Mouse (Mus musculus): ENCODE results near the gene Rhog. TPM values are rescaled to one million over a fixed set of nuclear protein-coding genes. Genes with fewer than 3 reads are reported as not detected.

The Rhog gene
- polyA plus RNA-seq, 1 experiment from 2014 or later, result 58.7 TPM

- DNase-seq (ENCODE audit: low spot score), result no peak
- H3K4me2 ChIP-seq (ENCODE audit: low read depth, severe bottlenecking), result peak overlapping the region; percentile 88
- H3K27me3 ChIP-seq (ENCODE audit: control insufficient read depth, insufficient read depth, low read length), result no peaks in the 10 kb centered on the region
- H3K4me3 ChIP-seq (ENCODE audit: low read depth, low read length), result peak overlapping the region; percentile 82
- peak overlapping the region; percentile 92; the same call in 1 of the 2 replicates for H3K27ac ChIP-seq (replicated peaks; ENCODE audit: low read depth, low read length)
- H3K9ac ChIP-seq (ENCODE audit: low read length), result peak overlapping the region; percentile 90
- H3K36me3 ChIP-seq (ENCODE audit: control insufficient read depth, insufficient read depth, low read length), result 0 out of 2 replicates have a peak, but pooled peaks cover 2% of the 10 kb centered on the region
- no peaks in the 10 kb centered on the region for H3K9me3 ChIP-seq (ENCODE audit: control insufficient read depth, low read length)
- peaks cover 30% of the 10 kb centered on the region for H3K4me1 ChIP-seq (ENCODE audit: control insufficient read depth, insufficient read depth, low read length)
- no peak for ATAC-seq (ENCODE audit: insufficient number of reproducible peaks, low FRiP score, low TSS enrichment, low read depth)
- 25% methylated on average over 16 of the region's 16 CpGs for WGBS
Measured at GRCm38 (mm10) chr7:102248691-102249404, 7.0 kb downstream of the Rhog start.

GRCm38 (mm10) chr7:102246956-102247797 is 8.7 kb downstream of the Rhog start:
- ATAC-seq (ENCODE audit: insufficient number of reproducible peaks, low FRiP score, low TSS enrichment, low read depth) (no peak), DNase-seq (ENCODE audit: low spot score) (no peak)
- Histone ChIP-seq H3K9me3 (ENCODE audit: control insufficient read depth, low read length) (no peaks in the 10 kb centered on the region), H3K4me1 (ENCODE audit: control insufficient read depth, insufficient read depth, low read length) (peaks cover 30% of the 10 kb centered on the region), H3K9ac (ENCODE audit: low read length) (no peak overlapping the region), H3K27me3 (ENCODE audit: control insufficient read depth, insufficient read depth, low read length) (no peaks in the 10 kb centered on the region), H3K4me2 (ENCODE audit: low read depth, severe bottlenecking) (peak overlapping the region; percentile 7; the same call in 1 of the 2 replicates), H3K27ac (replicated peaks; ENCODE audit: low read depth, low read length) (no peak overlapping the region), H3K4me3 (ENCODE audit: low read depth, low read length) (no peak overlapping the region), H3K36me3 (ENCODE audit: control insufficient read depth, insufficient read depth, low read length) (0 out of 2 replicates have a peak, but pooled peaks cover 2% of the 10 kb centered on the region)
- WGBS, result 50% methylated on average over 12 of the region's 12 CpGs

GRCm38 (mm10) chr7:102246265-102246664 is 9.6 kb downstream of the Rhog start:
- H3K4me1 ChIP-seq (ENCODE audit: control insufficient read depth, insufficient read depth, low read length), result peaks cover 30% of the 10 kb centered on the region
- H3K4me3 ChIP-seq (ENCODE audit: low read depth, low read length), result no peak overlapping the region

GRCm38 (mm10) chr7:102245775-102246174 is 10.1 kb downstream of the Rhog start:
- H3K9ac ChIP-seq (ENCODE audit: low read length), result peak overlapping the region; percentile 12; the same call in 1 of the 2 replicates
- H3K36me3 ChIP-seq (ENCODE audit: control insufficient read depth, insufficient read depth, low read length), result peaks cover 5% of the 10 kb centered on the region; the same call in 1 of the 2 replicates
- H3K4me3 ChIP-seq (ENCODE audit: low read depth, low read length), result no peak overlapping the region
- H3K9me3 ChIP-seq (ENCODE audit: control insufficient read depth, low read length), result no peaks in the 10 kb centered on the region
- H3K4me1 ChIP-seq (ENCODE audit: control insufficient read depth, insufficient read depth, low read length), result peaks cover 30% of the 10 kb centered on the region
- ATAC-seq (ENCODE audit: insufficient number of reproducible peaks, low FRiP score, low TSS enrichment, low read depth) (no peak), DNase-seq (ENCODE audit: low spot score) (no peak)
- no peaks in the 10 kb centered on the region for H3K27me3 ChIP-seq (ENCODE audit: control insufficient read depth, insufficient read depth, low read length)
- WGBS, result 16% methylated on average over 1 of the region's 1 CpGs
- H3K27ac ChIP-seq (replicated peaks; ENCODE audit: low read depth, low read length), result no peak overlapping the region
- no peak overlapping the region for H3K4me2 ChIP-seq (ENCODE audit: low read depth, severe bottlenecking)

More at GRCm38 (mm10) chr7:102246265-102246664, 9.6 kb downstream of the Rhog start:
- Histone ChIP-seq H3K9me3 (ENCODE audit: control insufficient read depth, low read length) (no peaks in the 10 kb centered on the region), H3K27me3 (ENCODE audit: control insufficient read depth, insufficient read depth, low read length) (no peaks in the 10 kb centered on the region), H3K36me3 (ENCODE audit: control insufficient read depth, insufficient read depth, low read length) (0 out of 2 replicates have a peak, but pooled peaks cover 2% of the 10 kb centered on the region), H3K4me2 (ENCODE audit: low read depth, severe bottlenecking) (no peak overlapping the region), H3K9ac (ENCODE audit: low read length) (peak overlapping the region; percentile 12; the same call in 1 of the 2 replicates), H3K27ac (replicated peaks; ENCODE audit: low read depth, low read length) (no peak overlapping the region)
- ATAC-seq (ENCODE audit: insufficient number of reproducible peaks, low FRiP score, low TSS enrichment, low read depth), result no peak
- 50% methylated on average over 6 of the region's 6 CpGs for WGBS
- DNase-seq (ENCODE audit: low spot score), result no peak

GRCm38 (mm10) chr7:102244782-102245535 is 10.9 kb downstream of the Rhog start:
- DNase-seq (ENCODE audit: low spot score) (no peak), ATAC-seq (ENCODE audit: insufficient number of reproducible peaks, low FRiP score, low TSS enrichment, low read depth) (no peak)
- WGBS, result 84% methylated on average over 3 of the region's 3 CpGs
- Histone ChIP-seq H3K27me3 (ENCODE audit: control insufficient read depth, insufficient read depth, low read length) (no peaks in the 10 kb centered on the region), H3K4me1 (ENCODE audit: control insufficient read depth, insufficient read depth, low read length) (peaks cover 30% of the 10 kb centered on the region), H3K9ac (ENCODE audit: low read length) (no peak overlapping the region), H3K9me3 (ENCODE audit: control insufficient read depth, low read length) (no peaks in the 10 kb centered on the region), H3K4me2 (ENCODE audit: low read depth, severe bottlenecking) (no peak overlapping the region), H3K4me3 (ENCODE audit: low read depth, low read length) (no peak overlapping the region), H3K36me3 (ENCODE audit: control insufficient read depth, insufficient read depth, low read length) (peaks cover 8% of the 10 kb centered on the region), H3K27ac (replicated peaks; ENCODE audit: low read depth, low read length) (no peak overlapping the region)

- Histone ChIP-seq H3K36me3 (ENCODE audit: control insufficient read depth, insufficient read depth, low read length) (peaks cover 18% of the 10 kb centered on the region), H3K27ac (replicated peaks; ENCODE audit: low read depth, low read length) (no peak overlapping the region), H3K4me1 (ENCODE audit: control insufficient read depth, insufficient read depth, low read length) (peaks cover 27% of the 10 kb centered on the region), H3K9me3 (ENCODE audit: control insufficient read depth, low read length) (no peaks in the 10 kb centered on the region), H3K4me3 (ENCODE audit: low read depth, low read length) (no peak overlapping the region), H3K27me3 (ENCODE audit: control insufficient read depth, insufficient read depth, low read length) (no peaks in the 10 kb centered on the region), H3K4me2 (ENCODE audit: low read depth, severe bottlenecking) (no peak overlapping the region), H3K9ac (ENCODE audit: low read length) (no peak overlapping the region)
- no peak for ATAC-seq (ENCODE audit: insufficient number of reproducible peaks, low FRiP score, low TSS enrichment, low read depth)
- 83% methylated on average over 2 of the region's 2 CpGs for WGBS
- no peak for DNase-seq (ENCODE audit: low spot score)
Measured at GRCm38 (mm10) chr7:102243870-102244269, 12.0 kb downstream of the Rhog start.

- no peak overlapping the region for H3K4me3 ChIP-seq (ENCODE audit: low read depth, low read length)
- DNase-seq (ENCODE audit: low spot score) (no peak), ATAC-seq (ENCODE audit: insufficient number of reproducible peaks, low FRiP score, low TSS enrichment, low read depth) (no peak)
- H3K9ac ChIP-seq (ENCODE audit: low read length), result no peak overlapping the region
- 84% methylated on average over 3 of the region's 3 CpGs for WGBS
- no peak overlapping the region for H3K27ac ChIP-seq (replicated peaks; ENCODE audit: low read depth, low read length)
- H3K9me3 ChIP-seq (ENCODE audit: control insufficient read depth, low read length), result no peaks in the 10 kb centered on the region
- H3K4me2 ChIP-seq (ENCODE audit: low read depth, severe bottlenecking), result no peak overlapping the region
- peaks cover 23% of the 10 kb centered on the region for H3K36me3 ChIP-seq (ENCODE audit: control insufficient read depth, insufficient read depth, low read length)
- no peaks in the 10 kb centered on the region for H3K27me3 ChIP-seq (ENCODE audit: control insufficient read depth, insufficient read depth, low read length)
- peaks cover 21% of the 10 kb centered on the region for H3K4me1 ChIP-seq (ENCODE audit: control insufficient read depth, insufficient read depth, low read length)
Measured at GRCm38 (mm10) chr7:102242917-102243316, 12.9 kb downstream of the Rhog start.

- Histone ChIP-seq H3K9ac (ENCODE audit: low read length) (no peak overlapping the region), H3K9me3 (ENCODE audit: control insufficient read depth, low read length) (no peaks in the 10 kb centered on the region), H3K27ac (replicated peaks; ENCODE audit: low read depth, low read length) (no peak overlapping the region), H3K4me1 (ENCODE audit: control insufficient read depth, insufficient read depth, low read length) (peaks cover 15% of the 10 kb centered on the region), H3K4me3 (ENCODE audit: low read depth, low read length) (no peak overlapping the region), H3K36me3 (ENCODE audit: control insufficient read depth, insufficient read depth, low read length) (peaks cover 26% of the 10 kb centered on the region), H3K4me2 (ENCODE audit: low read depth, severe bottlenecking) (no peak overlapping the region), H3K27me3 (ENCODE audit: control insufficient read depth, insufficient read depth, low read length) (no peaks in the 10 kb centered on the region)
- WGBS, result 89% methylated on average over 5 of the region's 5 CpGs
- ATAC-seq (ENCODE audit: insufficient number of reproducible peaks, low FRiP score, low TSS enrichment, low read depth) (no peak), DNase-seq (ENCODE audit: low spot score) (no peak)
Measured at GRCm38 (mm10) chr7:102242371-102242770, 13.5 kb downstream of the Rhog start.

All from limb, embryonic 11.5 days (tissue).